Mouse (Mus musculus) hindbrain, embryonic 10.5 days (tissue): ENCODE measurements around the gene Ap1m1. TPM values are rescaled to one million over a fixed set of nuclear protein-coding genes. Genes with fewer than 3 reads are reported as not detected.

Experiments used
- DNase-seq: peaks from one replicate; pipeline ENCODE4 v3.0.0-alpha.2; 2017; ENCODE audit warnings: low spot score
- H3K27ac ChIP-seq: fragments of 300-500 bp; sonication (generic); 2 replicates; pipeline ENCODE4 v1.5.1; 2016; ENCODE audit warnings: mild to moderate bottlenecking, moderate library complexity
- H3K27me3 ChIP-seq: fragments of 300-500 bp; sonication (generic); 2 replicates; pipeline ENCODE4 v1.6.1; 2016; ENCODE audit warnings: mild to moderate bottlenecking; ENCODE audit not compliant: poor library complexity, insufficient read depth, severe bottlenecking
- H3K36me3 ChIP-seq: fragments of 300-500 bp; sonication (generic); 2 replicates; pipeline ENCODE4 v1.6.1; 2016; ENCODE audit warnings: mild to moderate bottlenecking, moderate library complexity
- H3K4me1 ChIP-seq: fragments of 300-500 bp; sonication (generic); replicated peaks from 2 replicates; pipeline ENCODE4 v1.6.1; 2016; ENCODE audit warnings: mild to moderate bottlenecking
- H3K4me3 ChIP-seq: fragments of 300-500 bp; sonication (generic); 2 replicates; pipeline ENCODE4 v1.5.1; 2016; ENCODE audit warnings: mild to moderate bottlenecking, moderate library complexity
- H3K9me3 ChIP-seq: fragments of 300-500 bp; sonication (generic); 2 replicates; pipeline ENCODE4 v1.6.1; 2016; ENCODE audit warnings: mild to moderate bottlenecking, moderate library complexity
- WGBS: fragments of 180-500 bp; shearing (Covaris S2); methylation state at CpG from one replicate; pipeline ENCODE4 v1.1.7; 2016; 5-methylcytosine and 5-hydroxymethylcytosine counted together
- polyA plus RNA-seq: library from polyadenylated mRNA; unstranded; fragments of >200 nt; fragmentation: Nextera tagmentation; extraction: Ambion mirVana; gene quantifications from 2 replicates; pipeline ENCODE4 v1.2.1, GENCODE M21; 2016

The Ap1m1 gene
- polyA plus RNA-seq, 1 experiment from 2014 or later = 213 TPM

DNA sequence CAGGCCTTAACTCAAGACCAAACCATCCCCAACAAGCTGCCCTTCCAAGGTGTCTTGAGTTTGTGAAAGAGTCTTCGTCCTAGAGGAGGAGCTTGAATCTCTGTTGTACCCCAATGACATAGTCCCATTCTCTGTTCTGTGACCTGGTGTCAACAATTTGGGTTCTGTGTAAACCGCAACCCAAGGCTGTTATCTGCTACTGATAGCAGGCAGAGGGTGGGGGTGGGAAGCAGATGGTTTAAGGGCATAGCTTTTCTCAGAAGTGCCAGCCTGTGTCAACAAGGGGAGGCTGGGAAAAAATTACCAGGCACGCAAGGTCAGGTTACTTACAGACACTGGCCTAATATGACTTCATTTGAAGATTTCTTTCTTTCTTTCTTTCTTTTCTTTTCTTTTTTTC lies 37.4 kb downstream of the Ap1m1 start:
- WGBS = 80% methylated on average over 3 of the region's 3 CpGs
- H3K4me1 ChIP-seq = no peaks in the 10 kb centered on the region
- H3K27ac ChIP-seq = no peak overlapping the region

DNA sequence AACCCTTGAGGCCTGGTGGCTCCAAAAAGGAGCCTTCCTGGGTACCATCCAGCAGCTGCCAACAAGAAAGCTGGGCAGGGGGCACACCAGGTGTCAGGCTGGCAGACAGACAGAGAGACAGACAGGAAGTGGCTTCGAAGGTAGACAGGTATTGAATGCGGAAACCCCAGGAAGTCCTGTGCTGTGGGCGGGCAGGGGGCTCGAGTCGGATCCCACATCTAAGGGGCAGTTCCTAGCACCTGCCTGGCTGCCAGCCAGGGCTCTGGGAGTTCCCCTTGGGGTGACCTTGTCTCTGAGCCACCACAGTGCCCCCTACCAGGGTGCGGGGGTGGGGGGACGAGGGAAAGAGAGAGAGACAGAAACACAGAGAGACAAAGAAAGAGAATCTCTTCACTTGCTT lies 39.3 kb downstream of the Ap1m1 start:
- 78% methylated on average over 7 of the region's 7 CpGs for WGBS
- Histone ChIP-seq H3K4me3 (no peak overlapping the region), H3K4me1 (no peaks in the 10 kb centered on the region), H3K27ac (no peak overlapping the region), H3K9me3 (no peaks in the 10 kb centered on the region), H3K27me3 (no peaks in the 10 kb centered on the region), H3K36me3 (no peaks in the 10 kb centered on the region)
- no peak for DNase-seq

More for the DNA sequence above, 37.4 kb downstream of the Ap1m1 start:
- DNase-seq = no peak
- Histone ChIP-seq H3K9me3 (no peaks in the 10 kb centered on the region), H3K27me3 (no peaks in the 10 kb centered on the region), H3K4me3 (no peak overlapping the region), H3K36me3 (no peaks in the 10 kb centered on the region)

DNA sequence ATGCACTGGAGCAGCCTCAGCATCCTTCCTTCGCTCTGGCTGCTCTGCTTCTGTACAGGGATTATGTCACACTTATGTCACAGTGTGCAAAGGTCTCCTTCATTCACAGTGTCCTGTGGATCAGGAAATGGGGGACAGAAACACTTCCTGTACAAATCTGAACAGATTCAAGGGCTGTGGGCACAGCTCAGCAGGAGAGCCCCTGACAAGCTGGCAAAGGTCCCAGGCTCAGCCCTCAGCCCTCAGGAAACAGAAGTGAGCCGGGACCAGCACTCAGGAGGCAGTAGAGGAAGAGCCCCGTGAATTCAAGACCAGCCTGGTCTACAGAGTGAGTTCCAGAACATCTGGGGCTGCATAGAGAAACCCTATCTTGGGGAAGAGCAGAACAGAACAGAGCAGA lies 41.8 kb downstream of the Ap1m1 start:
- Histone ChIP-seq H3K36me3 (no peaks in the 10 kb centered on the region), H3K9me3 (no peaks in the 10 kb centered on the region), H3K4me1 (no peaks in the 10 kb centered on the region), H3K4me3 (no peak overlapping the region), H3K27me3 (no peaks in the 10 kb centered on the region), H3K27ac (no peak overlapping the region)
- no peak for DNase-seq
- WGBS = 47% methylated on average over 3 of the region's 3 CpGs

DNA sequence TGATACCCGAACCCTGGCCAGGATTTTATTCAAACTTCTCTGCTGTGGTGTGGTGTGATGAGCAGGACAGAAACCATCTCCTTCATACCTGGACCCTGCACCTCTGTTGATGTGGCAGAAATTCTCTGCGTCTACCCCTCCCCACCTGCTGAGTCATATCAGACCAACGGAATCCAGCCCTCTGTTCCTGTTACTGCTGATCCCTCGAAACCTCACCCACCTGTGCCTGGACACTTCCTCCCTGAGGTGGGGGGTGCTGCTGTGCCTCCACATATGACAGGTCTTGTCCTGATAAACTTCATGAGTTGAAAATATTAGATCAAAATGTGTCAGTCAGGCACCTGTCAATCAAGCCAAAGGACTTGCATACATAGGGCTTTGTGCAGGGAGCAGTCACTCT lies 45.5 kb downstream of the Ap1m1 start:
- DNase-seq = no peak
- H3K27ac ChIP-seq = no peak overlapping the region
- H3K9me3 ChIP-seq = no peaks in the 10 kb centered on the region
- H3K4me1 ChIP-seq = no peaks in the 10 kb centered on the region
- WGBS = 84% methylated on average over 4 of the region's 4 CpGs
- no peaks in the 10 kb centered on the region for H3K27me3 ChIP-seq
- H3K36me3 ChIP-seq = no peaks in the 10 kb centered on the region
- H3K4me3 ChIP-seq = no peak overlapping the region

DNA sequence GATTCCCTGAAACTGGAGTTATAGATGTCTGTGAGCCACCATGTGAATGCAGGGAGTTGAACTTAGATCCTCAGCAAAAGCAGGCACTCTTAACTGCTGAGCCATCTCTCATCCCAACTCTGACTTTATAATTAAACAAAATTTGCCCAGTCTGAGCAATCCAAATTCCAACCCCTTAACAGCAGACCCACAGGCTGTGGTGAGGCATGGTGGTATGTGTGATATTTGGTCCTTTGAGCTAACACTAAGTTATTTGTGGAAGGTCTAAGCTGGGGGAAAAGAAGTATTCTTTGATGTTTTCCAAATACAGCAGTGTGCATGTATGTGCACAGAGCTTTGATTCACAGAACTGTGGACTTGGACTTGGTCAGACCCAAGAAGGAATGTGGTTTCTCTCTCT lies 49.2 kb downstream of the Ap1m1 start:
- no peaks in the 10 kb centered on the region for H3K36me3 ChIP-seq
- H3K4me1 ChIP-seq = no peaks in the 10 kb centered on the region
- H3K4me3 ChIP-seq = no peak overlapping the region
- no peak overlapping the region for H3K27ac ChIP-seq
- H3K9me3 ChIP-seq = no peaks in the 10 kb centered on the region
- no peaks in the 10 kb centered on the region for H3K27me3 ChIP-seq
- DNase-seq = no peak

DNA sequence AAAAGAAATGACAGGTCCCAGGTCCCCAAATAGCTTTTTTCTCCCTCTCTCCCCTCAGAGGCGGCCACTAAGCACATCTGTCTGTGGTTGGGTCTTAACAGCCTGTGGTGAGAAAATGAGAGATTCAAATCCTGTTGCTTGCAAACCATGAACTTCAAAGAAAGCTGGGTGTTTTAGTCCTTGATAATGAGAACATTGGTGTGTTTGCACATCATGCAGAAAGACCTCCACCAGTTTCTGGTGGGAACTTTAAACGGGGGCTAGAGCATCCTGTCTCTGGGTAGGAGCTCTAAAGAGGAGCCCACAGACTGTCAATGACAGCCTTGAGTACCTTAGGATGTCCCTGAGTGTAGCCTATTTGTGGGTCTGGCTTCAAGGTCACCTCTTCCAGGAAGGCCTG lies 51.3 kb downstream of the Ap1m1 start:
- H3K9me3 ChIP-seq = no peaks in the 10 kb centered on the region
- H3K4me1 ChIP-seq = no peaks in the 10 kb centered on the region
- no peak overlapping the region for H3K4me3 ChIP-seq
- H3K36me3 ChIP-seq = no peaks in the 10 kb centered on the region
- H3K27ac ChIP-seq = no peak overlapping the region
- no peaks in the 10 kb centered on the region for H3K27me3 ChIP-seq
- no peak for DNase-seq
- WGBS = 81% methylated on average over 2 of the region's 2 CpGs

DNA sequence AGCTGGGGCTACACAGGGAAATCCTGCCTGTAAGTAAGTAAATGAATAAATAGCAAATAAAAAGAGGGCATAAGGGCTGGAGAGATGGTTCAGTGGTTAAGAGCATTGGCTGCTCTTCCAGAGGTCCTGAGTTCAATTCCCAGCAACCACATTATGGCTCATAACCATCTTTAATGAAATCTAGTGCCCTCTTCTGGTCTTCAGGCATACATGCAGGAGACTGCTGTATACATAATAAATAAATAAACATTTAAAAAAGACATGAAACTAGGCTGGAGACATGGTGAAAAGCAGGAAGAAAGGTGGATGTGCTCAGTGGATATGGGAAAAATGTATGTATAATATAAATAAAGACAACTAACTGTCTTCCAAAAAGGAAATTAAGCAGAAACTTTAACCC lies 53.5 kb downstream of the Ap1m1 start:
- H3K36me3 ChIP-seq = no peaks in the 10 kb centered on the region
- no peaks in the 10 kb centered on the region for H3K27me3 ChIP-seq
- no peaks in the 10 kb centered on the region for H3K9me3 ChIP-seq
- H3K4me1 ChIP-seq = no peaks in the 10 kb centered on the region
- DNase-seq = no peak
- no peak overlapping the region for H3K4me3 ChIP-seq
- H3K27ac ChIP-seq = no peak overlapping the region

DNA sequence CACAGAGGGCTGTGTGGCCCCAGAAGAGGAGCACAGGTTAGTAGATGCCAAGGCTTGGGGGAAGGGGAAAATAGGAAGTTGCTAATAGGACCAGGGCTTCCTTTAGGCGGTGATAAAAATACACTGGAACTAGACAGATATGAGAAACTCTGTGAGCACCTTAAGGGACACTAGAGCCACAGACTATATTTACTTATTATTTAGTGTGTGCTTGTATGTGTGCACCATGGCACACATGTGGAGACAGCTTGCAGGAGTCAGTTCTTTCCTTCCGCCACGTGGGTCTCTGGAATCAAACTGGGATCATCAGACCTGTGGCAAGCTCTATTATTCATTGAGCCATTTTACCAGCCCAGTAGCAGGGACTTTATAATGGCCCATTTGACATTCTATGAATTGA lies 55.3 kb downstream of the Ap1m1 start:
- WGBS = 80% methylated on average over 3 of the region's 3 CpGs
- Histone ChIP-seq H3K27ac (no peak overlapping the region), H3K4me3 (no peak overlapping the region), H3K36me3 (no peaks in the 10 kb centered on the region), H3K27me3 (no peaks in the 10 kb centered on the region), H3K9me3 (no peaks in the 10 kb centered on the region), H3K4me1 (no peaks in the 10 kb centered on the region)
- no peak for DNase-seq

DNA sequence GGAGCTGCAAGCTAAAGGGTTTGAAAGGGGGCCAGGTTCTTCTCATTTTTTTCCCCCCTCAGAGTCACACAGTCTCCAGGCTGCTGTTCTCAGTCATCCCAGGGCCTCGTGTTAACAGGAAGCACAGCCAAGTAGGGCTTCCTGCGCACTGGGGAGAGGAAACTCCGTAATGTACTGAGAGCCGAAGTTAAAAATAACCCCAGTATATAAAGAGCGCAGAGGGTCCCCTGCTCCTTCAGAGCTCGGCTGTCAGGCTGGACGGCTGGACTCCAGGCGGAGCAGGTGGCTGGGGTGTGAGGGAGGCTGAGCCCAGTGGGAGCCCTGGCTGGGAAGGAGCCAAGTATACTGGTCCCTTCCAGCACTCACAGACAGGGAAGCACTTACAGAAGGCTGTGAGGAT lies 55.9 kb downstream of the Ap1m1 start:
- DNase-seq = no peak
- no peaks in the 10 kb centered on the region for H3K4me1 ChIP-seq
- H3K27me3 ChIP-seq = no peaks in the 10 kb centered on the region
- H3K27ac ChIP-seq = no peak overlapping the region
- H3K36me3 ChIP-seq = no peaks in the 10 kb centered on the region
- no peaks in the 10 kb centered on the region for H3K9me3 ChIP-seq
- WGBS = 63% methylated on average over 8 of the region's 8 CpGs
- H3K4me3 ChIP-seq = no peak overlapping the region

DNA sequence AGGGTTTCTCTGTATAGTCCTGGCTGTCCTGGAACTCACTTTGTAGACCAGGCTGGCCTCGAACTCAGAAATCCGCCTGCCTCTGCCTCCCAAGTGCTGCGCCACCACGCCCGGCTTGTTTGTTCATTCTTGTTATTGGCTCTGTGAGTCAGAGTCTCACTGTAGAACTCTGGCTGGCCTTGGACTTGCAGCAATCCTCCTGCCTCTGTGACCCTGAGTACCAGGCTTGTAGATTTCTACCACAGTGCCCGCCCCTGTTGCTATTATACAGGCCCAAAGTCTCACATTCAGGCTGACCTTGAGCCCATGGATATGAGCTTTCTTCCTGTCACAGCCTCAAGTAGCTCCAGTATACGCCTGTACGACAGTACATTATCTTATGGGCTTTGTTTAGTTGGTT lies 56.7 kb downstream of the Ap1m1 start:
- no peak for DNase-seq
- no peaks in the 10 kb centered on the region for H3K4me1 ChIP-seq
- H3K27ac ChIP-seq = no peak overlapping the region
- H3K9me3 ChIP-seq = no peaks in the 10 kb centered on the region
- no peak overlapping the region for H3K4me3 ChIP-seq
- H3K36me3 ChIP-seq = no peaks in the 10 kb centered on the region
- H3K27me3 ChIP-seq = no peaks in the 10 kb centered on the region
- WGBS = 89% methylated on average over 8 of the region's 8 CpGs

DNA sequence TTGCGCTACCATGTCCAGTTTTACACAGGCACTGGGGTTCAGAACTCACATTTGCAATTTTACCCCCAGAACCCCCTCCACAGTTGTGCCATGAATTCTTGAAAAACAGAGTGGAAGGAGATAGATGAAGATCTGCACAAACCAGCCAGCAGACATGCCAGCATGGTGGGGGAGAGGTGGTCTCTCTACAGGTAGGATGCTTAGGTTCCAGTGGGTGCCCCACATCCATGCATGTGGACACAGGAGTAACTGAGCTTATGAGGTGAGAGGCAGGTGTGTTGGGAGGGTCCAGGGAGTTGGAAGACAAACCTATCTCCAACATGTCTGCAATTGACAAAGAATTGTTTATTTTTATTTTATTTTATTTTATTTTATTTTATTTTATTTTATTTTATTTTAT lies 59.1 kb downstream of the Ap1m1 start:
- H3K9me3 ChIP-seq = no peaks in the 10 kb centered on the region
- 86% methylated on average over 1 of the region's 1 CpGs for WGBS
- no peaks in the 10 kb centered on the region for H3K27me3 ChIP-seq
- no peaks in the 10 kb centered on the region for H3K4me1 ChIP-seq
- H3K27ac ChIP-seq = no peak overlapping the region
- H3K36me3 ChIP-seq = no peaks in the 10 kb centered on the region
- no peak overlapping the region for H3K4me3 ChIP-seq
- no peak for DNase-seq

DNA sequence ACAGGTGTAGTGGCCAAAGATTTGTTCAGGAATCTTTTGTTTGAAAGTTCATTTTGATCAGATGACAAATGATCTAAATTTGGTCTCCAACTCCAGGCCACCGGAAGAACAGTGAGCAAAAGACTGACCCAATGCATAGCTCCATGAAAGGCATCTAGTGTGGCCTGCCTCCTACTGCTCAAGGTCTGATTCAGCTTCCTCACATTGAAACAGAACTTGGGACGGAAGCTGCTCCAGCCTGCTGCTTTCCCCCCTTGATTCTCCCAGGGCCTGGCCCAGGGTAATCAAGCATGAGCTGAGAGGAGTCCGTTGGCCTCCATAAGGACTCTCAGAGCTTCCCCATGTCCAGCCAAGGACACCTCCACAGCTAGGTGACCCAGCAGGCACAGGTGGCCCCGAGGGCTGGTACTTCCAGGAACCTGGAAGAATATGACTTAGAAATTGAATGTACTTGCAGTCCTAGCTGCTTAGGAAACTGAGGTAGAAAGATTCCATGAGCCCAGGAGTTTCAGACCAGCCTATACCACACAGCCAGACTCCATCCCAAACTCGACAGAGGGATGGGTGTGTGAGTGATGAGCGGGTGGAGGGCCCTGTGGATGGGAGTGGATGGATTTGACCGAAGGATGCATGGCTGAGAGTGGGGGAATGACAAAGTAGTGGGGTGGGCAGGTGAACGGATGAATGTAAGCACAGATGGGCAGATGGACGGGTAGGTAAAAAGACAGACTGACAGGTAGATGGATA lies 61.0 kb downstream of the Ap1m1 start:
- no peaks in the 10 kb centered on the region for H3K27me3 ChIP-seq
- no peaks in the 10 kb centered on the region for H3K4me1 ChIP-seq
- WGBS = 81% methylated on average over 9 of the region's 9 CpGs
- no peaks in the 10 kb centered on the region for H3K36me3 ChIP-seq
- no peaks in the 10 kb centered on the region for H3K9me3 ChIP-seq
- no peak overlapping the region; the same call in 1 of the 2 replicates for H3K27ac ChIP-seq
- no peak overlapping the region for H3K4me3 ChIP-seq
- no peak for DNase-seq

DNA sequence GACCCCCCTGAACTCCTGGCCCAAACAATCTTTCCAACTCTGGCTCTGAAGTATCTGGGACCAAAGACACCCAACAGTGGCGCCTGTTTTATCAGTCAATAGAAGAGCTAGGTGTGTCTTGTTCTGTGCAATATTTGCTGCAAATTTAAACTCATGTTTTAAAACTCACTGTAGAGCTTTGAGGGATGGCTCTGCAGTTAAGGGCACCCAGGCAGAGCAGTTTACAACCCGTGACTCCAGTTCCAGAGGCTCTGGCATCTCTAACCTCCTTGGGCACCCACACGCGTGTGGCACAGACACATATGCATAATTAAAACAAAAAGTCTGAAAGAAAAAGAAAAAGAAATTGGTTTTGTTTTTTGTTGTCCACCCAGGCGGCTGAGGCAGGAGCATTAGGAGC lies 61.7 kb downstream of the Ap1m1 start:
- no peak for DNase-seq
- 88% methylated on average over 5 of the region's 5 CpGs for WGBS

DNA sequence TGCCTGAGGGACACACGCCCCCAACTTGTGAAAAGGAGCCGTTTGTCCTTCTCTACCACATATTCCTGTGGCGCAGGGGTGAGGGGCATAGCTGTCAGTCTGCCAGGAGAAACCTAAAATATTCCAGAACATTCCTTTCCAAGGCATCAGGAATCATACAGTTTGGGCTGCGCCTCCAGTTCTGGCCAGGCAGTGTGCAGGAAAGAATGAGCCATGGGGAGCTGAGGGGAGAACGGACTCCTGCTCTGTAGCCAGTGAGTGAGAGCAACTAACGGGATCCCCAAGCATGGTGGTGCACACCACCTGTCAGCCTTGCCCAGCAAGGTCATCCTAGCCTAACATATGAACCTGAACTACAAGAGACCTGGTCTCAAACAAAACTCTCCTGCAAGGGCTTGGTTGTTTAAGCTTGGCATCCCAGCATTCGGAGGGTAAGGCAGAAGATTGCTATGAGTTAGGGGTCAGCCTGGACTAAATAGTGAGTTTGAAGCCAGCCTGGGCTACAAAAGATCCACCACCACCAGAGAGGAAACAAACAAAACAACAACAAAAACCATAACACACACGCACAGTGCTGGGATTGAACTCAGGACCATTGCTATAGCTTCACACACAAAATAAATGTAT lies 63.3 kb downstream of the Ap1m1 start:
- Histone ChIP-seq H3K4me3 (no peak overlapping the region), H3K4me1 (no peaks in the 10 kb centered on the region), H3K27me3 (no peaks in the 10 kb centered on the region), H3K36me3 (no peaks in the 10 kb centered on the region), H3K9me3 (no peaks in the 10 kb centered on the region), H3K27ac (no peak overlapping the region)
- 79% methylated on average over 8 of the region's 8 CpGs for WGBS
- DNase-seq = no peak

More for the DNA sequence above, 61.7 kb downstream of the Ap1m1 start:
- no peaks in the 10 kb centered on the region for H3K9me3 ChIP-seq
- no peak overlapping the region for H3K27ac ChIP-seq
- no peak overlapping the region for H3K4me3 ChIP-seq
- no peaks in the 10 kb centered on the region for H3K36me3 ChIP-seq
- no peaks in the 10 kb centered on the region for H3K27me3 ChIP-seq
- H3K4me1 ChIP-seq = no peaks in the 10 kb centered on the region
